Mouse (Mus musculus) gastrocnemius, adult 18-20 months (tissue): ENCODE data around the gene Polg. TPM values are rescaled to one million over a fixed set of nuclear protein-coding genes. Genes with fewer than 3 reads are reported as not detected.
A peak's percentile ranks its signal among the peaks of the same experiment; 100 is the strongest.

Source experiments
- DNase-seq: peaks from one replicate; pipeline ENCODE4 v3.0.0; 2021; ENCODE audit warnings: low spot score
- total RNA-seq, 2 experiments: library from RNA; stranded (reverse); gene quantifications; 2 replicates each; pipeline ENCODE4 v1.2.3; 2021

Gene Polg
- total RNA-seq, 2 experiments from 2014 or later: 30.8 to 31.4 TPM

GRCm38 (mm10) chr7:79502152-79503102, 36.3 kb upstream of the Polg start:
- no peak for DNase-seq

GRCm38 (mm10) chr7:79501581-79502031, 35.4 kb upstream of the Polg start:
- DNase-seq: no peak

- no peak for DNase-seq
These were observed 34.6 kb upstream of the Polg start for GRCm38 (mm10) chr7:79500681-79501306.

GRCm38 (mm10) chr7:79499596-79500570, 33.7 kb upstream of the Polg start:
- no peak for DNase-seq

- no peak for DNase-seq
These were observed 32.9 kb upstream of the Polg start for GRCm38 (mm10) chr7:79498965-79499595.

- DNase-seq: no peak
These were observed 32.2 kb upstream of the Polg start for GRCm38 (mm10) chr7:79498356-79498755.

GRCm38 (mm10) chr7:79497701-79498115, 31.5 kb upstream of the Polg start:
- DNase-seq: no peak

- DNase-seq: no peak
These were observed 30.7 kb upstream of the Polg start for GRCm38 (mm10) chr7:79496816-79497328.

GRCm38 (mm10) chr7:79495988-79496815, 30.0 kb upstream of the Polg start:
- DNase-seq: peak; percentile 83

- DNase-seq: peak; percentile 28
These were observed 27.8 kb upstream of the Polg start for GRCm38 (mm10) chr7:79493915-79494314.

- DNase-seq: no peak
These were observed 20.4 kb upstream of the Polg start for GRCm38 (mm10) chr7:79486528-79486927.

- no peak for DNase-seq
These were observed 8.8 kb upstream of the Polg start for GRCm38 (mm10) chr7:79474831-79475399.

GRCm38 (mm10) chr7:79473496-79474194, 7.5 kb upstream of the Polg start:
- DNase-seq: no peak

- no peak for DNase-seq
These were observed 6.6 kb upstream of the Polg start for GRCm38 (mm10) chr7:79472792-79473191.

- DNase-seq: no peak
These were observed 5.3 kb upstream of the Polg start for GRCm38 (mm10) chr7:79471436-79471835.

GRCm38 (mm10) chr7:79470718-79471117, 4.6 kb upstream of the Polg start:
- DNase-seq: no peak

- no peak for DNase-seq
These were observed 3.6 kb upstream of the Polg start for GRCm38 (mm10) chr7:79469766-79470165.

- no peak for DNase-seq
These were observed 2.8 kb upstream of the Polg start for GRCm38 (mm10) chr7:79468994-79469393.

GRCm38 (mm10) chr7:79467951-79468350, 1.8 kb upstream of the Polg start:
- DNase-seq: no peak
